Mouse (Mus musculus): ENCODE measurements at regions not wholly inside any gene's neighbourhood (a gene's known extent, or its start where the extent isn't known, plus 50 kb on each side); places are given as distances from the start of the nearest gene placed in this dataset.
A peak's percentile ranks its signal among the peaks of the same experiment; 100 is the strongest.

DNA sequence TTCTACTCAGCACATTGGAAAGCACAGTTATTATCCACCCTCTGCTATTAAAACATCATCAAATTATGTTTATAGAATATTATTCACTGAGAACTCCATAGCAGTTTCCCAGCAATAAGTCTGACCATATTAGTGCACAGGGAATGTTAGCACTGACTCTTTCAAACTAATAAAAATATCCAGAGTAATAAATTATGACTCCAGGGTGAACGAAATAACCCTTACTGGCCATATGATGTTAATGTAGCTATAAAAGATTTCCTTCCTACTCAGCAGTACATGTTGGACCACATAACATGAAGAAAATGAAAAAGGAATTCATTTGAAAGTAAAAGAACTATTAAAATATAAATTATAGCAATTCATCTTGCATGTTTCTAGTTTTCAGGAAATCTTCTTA, 693.0 kb upstream of the Adgrl3 start:
- no peak overlapping the region for H3K9ac ChIP-seq
- no peaks in the 10 kb centered on the region for H3K27me3 ChIP-seq (ENCODE audit: insufficient read depth, low read length)
- DNase-seq, result no peak
- no peak for TF ChIP-seq CTCF (IDR thresholded peaks at IDR 0.05; ENCODE audit: low read depth)
- no peaks in the 10 kb centered on the region for H3K4me1 ChIP-seq (ENCODE audit: insufficient read depth)
- WGBS, result 63% methylated on average over 1 of the region's 1 CpGs
- H3K9me3 ChIP-seq (ENCODE audit: low read depth, low read length), result no peaks in the 10 kb centered on the region
- no peak overlapping the region for H3K4me2 ChIP-seq
- H3K27ac ChIP-seq (ENCODE audit: low read depth), result no peak overlapping the region
- ATAC-seq (ENCODE audit: insufficient read depth), result no peak
- H3K36me3 ChIP-seq (ENCODE audit: insufficient read depth), result no peaks in the 10 kb centered on the region
- H3K4me3 ChIP-seq (ENCODE audit: low read depth, low read length), result no peak overlapping the region

DNA sequence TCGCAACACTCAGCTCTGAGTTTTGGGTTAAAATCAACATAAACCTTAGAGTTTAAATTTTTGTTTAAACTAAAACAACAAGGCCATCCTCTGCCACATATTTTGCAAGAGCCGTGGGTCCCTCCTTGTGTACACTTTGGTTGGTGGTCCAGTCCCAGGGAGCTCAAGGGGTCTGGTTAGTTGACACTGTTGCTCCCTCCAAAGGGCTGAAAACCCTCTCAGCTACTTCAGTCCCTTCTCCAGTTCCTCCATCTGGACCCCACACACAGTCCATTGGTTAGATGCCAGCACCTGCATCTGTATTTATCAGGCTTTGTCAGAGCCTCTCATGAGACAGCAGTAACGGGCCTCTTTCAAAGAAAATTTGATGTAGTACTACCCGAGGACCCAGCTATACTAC, 674.8 kb upstream of the Adgrl3 start:
- Histone ChIP-seq H3K9me3 (ENCODE audit: low read depth, low read length) (no peaks in the 10 kb centered on the region), H3K4me2 (no peak overlapping the region), H3K27ac (ENCODE audit: low read depth) (no peak overlapping the region), H3K36me3 (ENCODE audit: insufficient read depth) (no peaks in the 10 kb centered on the region), H3K9ac (no peak overlapping the region), H3K27me3 (ENCODE audit: insufficient read depth, low read length) (no peaks in the 10 kb centered on the region), H3K4me1 (ENCODE audit: insufficient read depth) (no peaks in the 10 kb centered on the region), H3K4me3 (ENCODE audit: low read depth, low read length) (no peak overlapping the region)
- 56% methylated on average over 4 of the region's 4 CpGs for WGBS
- peak; percentile 17 for DNase-seq
- TF ChIP-seq CTCF (IDR thresholded peaks at IDR 0.05; ENCODE audit: low read depth), result no peak
- peak; percentile 76; the same call in 1 of the 2 replicates for ATAC-seq (ENCODE audit: insufficient read depth)

DNA sequence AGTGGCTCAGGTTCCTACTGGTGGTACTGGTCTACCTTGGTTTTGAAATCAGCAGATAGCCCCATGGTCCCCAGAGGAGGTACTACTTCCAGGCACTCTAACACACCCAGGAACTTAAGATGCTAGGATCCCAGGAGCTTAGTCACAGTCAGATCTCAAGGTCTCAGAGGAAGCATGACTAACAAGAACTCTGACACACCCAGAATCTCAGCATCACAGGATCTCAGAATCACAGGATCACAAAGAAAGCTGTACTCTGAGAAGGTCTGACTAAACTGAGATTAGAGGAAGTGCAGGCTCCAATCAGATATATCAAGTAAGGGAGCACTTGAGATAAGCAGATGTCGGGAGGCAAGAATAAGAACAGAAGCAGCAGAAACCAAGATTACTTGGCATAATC, 661.7 kb upstream of the Adgrl3 start:
- H3K9ac ChIP-seq, result no peak overlapping the region
- H3K4me3 ChIP-seq (ENCODE audit: low read depth, low read length), result no peak overlapping the region
- TF ChIP-seq CTCF (IDR thresholded peaks at IDR 0.05; ENCODE audit: low read depth), result no peak
- ATAC-seq (ENCODE audit: insufficient read depth), result no peak
- H3K4me1 ChIP-seq (ENCODE audit: insufficient read depth), result no peaks in the 10 kb centered on the region
- H3K27me3 ChIP-seq (ENCODE audit: insufficient read depth, low read length), result no peaks in the 10 kb centered on the region
- no peaks in the 10 kb centered on the region for H3K9me3 ChIP-seq (ENCODE audit: low read depth, low read length)
- DNase-seq, result no peak
- no peaks in the 10 kb centered on the region for H3K36me3 ChIP-seq (ENCODE audit: insufficient read depth)
- no peak overlapping the region for H3K27ac ChIP-seq (ENCODE audit: low read depth)
- H3K4me2 ChIP-seq, result no peak overlapping the region
- 74% methylated on average over 1 of the region's 1 CpGs for WGBS

DNA sequence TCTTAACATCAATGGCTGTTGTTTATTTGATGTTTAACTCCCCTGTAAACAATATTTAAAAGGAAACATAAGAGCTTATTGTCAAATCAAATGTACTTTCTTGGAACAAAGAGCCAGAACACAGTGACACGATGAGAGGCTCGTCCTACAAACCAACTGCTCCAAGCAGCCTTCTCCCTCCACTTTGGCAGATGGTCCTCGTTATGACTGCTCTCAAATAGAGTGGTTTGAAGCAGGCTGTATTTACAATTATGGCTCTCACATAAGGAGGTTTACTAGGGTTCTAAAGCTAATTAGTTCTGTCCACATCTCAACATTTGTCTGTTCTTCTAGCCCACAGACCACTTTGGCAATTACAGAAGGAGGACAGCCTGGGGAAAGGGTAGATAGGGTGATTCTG, 626.3 kb upstream of the Adgrl3 start:
- no peak for TF ChIP-seq CTCF (IDR thresholded peaks at IDR 0.05; ENCODE audit: low read depth)
- 39% methylated on average over 3 of the region's 3 CpGs for WGBS
- H3K9ac ChIP-seq, result no peak overlapping the region
- H3K27ac ChIP-seq (ENCODE audit: low read depth), result no peak overlapping the region
- no peak overlapping the region for H3K4me3 ChIP-seq (ENCODE audit: low read depth, low read length)
- no peaks in the 10 kb centered on the region for H3K27me3 ChIP-seq (ENCODE audit: insufficient read depth, low read length)
- H3K36me3 ChIP-seq (ENCODE audit: insufficient read depth), result no peaks in the 10 kb centered on the region
- peak; percentile 4 for DNase-seq
- no peak for ATAC-seq (ENCODE audit: insufficient read depth)
- no peak overlapping the region for H3K4me2 ChIP-seq
- no peaks in the 10 kb centered on the region for H3K9me3 ChIP-seq (ENCODE audit: low read depth, low read length)
- H3K4me1 ChIP-seq (ENCODE audit: insufficient read depth), result no peaks in the 10 kb centered on the region

DNA sequence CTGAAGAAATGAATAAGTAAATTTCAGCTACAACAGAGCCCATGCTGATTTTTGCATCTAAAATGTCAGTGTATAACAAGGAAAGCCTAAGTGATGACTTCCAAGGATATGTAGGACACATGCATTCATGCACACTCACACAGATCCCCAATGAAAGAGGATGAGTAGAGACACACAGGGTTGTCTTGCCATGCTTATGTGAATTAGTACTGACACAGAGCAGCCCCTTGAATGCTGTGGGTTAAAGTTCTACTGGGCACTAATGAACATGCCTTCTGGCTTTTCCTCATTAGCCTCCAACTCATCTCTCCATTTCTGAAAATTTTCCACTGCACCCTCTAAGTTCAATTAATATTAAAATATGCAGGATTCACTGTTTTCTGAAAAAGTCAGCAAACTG, 617.3 kb upstream of the Adgrl3 start:
- Histone ChIP-seq H3K36me3 (ENCODE audit: insufficient read depth) (no peaks in the 10 kb centered on the region), H3K4me1 (ENCODE audit: insufficient read depth) (no peaks in the 10 kb centered on the region), H3K27ac (ENCODE audit: low read depth) (no peak overlapping the region), H3K9ac (no peak overlapping the region), H3K4me2 (no peak overlapping the region), H3K9me3 (ENCODE audit: low read depth, low read length) (no peaks in the 10 kb centered on the region), H3K27me3 (ENCODE audit: insufficient read depth, low read length) (no peaks in the 10 kb centered on the region), H3K4me3 (ENCODE audit: low read depth, low read length) (no peak overlapping the region)
- DNase-seq (no peak), ATAC-seq (ENCODE audit: insufficient read depth) (no peak)
- no peak for TF ChIP-seq CTCF (IDR thresholded peaks at IDR 0.05; ENCODE audit: low read depth)

DNA sequence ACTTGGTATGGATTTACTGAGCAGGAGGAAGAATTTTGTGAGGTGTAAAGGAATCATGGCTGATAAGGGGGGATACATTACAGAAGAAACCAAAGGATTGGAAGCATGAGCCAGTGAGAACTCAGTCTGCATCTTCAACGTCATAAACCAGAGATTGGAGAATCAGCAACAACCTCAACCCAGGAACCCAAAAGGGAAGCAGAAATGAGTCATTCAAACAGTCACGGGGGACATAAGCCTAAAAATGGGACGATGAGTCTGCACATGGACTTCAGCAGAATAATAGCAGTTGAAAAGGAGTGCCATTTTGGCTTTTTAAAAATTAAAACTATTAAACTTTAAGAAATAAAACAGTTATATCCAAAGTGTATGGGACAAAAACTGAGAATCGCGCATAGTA, 603.8 kb upstream of the Adgrl3 start:
- no peak for ATAC-seq (ENCODE audit: insufficient read depth)
- H3K27me3 ChIP-seq (ENCODE audit: insufficient read depth, low read length), result no peaks in the 10 kb centered on the region
- H3K36me3 ChIP-seq (ENCODE audit: insufficient read depth), result no peaks in the 10 kb centered on the region
- 87% methylated on average over 5 of the region's 5 CpGs for WGBS
- H3K4me3 ChIP-seq (ENCODE audit: low read depth, low read length), result no peak overlapping the region
- no peak for DNase-seq
- H3K27ac ChIP-seq (ENCODE audit: low read depth), result no peak overlapping the region
- H3K4me1 ChIP-seq (ENCODE audit: insufficient read depth), result no peaks in the 10 kb centered on the region
- no peak overlapping the region for H3K4me2 ChIP-seq
- no peak overlapping the region for H3K9ac ChIP-seq
- H3K9me3 ChIP-seq (ENCODE audit: low read depth, low read length), result no peaks in the 10 kb centered on the region
- TF ChIP-seq CTCF (IDR thresholded peaks at IDR 0.05; ENCODE audit: low read depth), result no peak
